Mouse (Mus musculus) kidney, adult 18-20 months (tissue): ENCODE data around the gene Sfi1.
"Not testable (repeated sequence)": the region's sequence is repeated elsewhere in the genome, so short reads cannot be mapped to it uniquely, and the experiment has no call there.

ENCODE experiments used
- DNase-seq: peaks from one replicate; pipeline ENCODE4 v3.0.0; 2021

Sfi1 gene

GRCm38 (mm10) chr11:3101875-3102494 is 91.3 kb downstream of the Sfi1 start:
- DNase-seq = no peak

- no peak for DNase-seq
Observed at GRCm38 (mm10) chr11:3101072-3101874, 92.0 kb downstream of the Sfi1 start.

GRCm38 (mm10) chr11:3100066-3100645 is 93.1 kb downstream of the Sfi1 start:
- DNase-seq = not testable (repeated sequence)
